Mouse (Mus musculus) frontal cortex, adult 2 months (tissue): ENCODE measurements around the gene Baz2b. TPM values are rescaled to one million over a fixed set of nuclear protein-coding genes. Genes with fewer than 3 reads are reported as not detected.
A peak's percentile ranks its signal among the peaks of the same experiment; 100 is the strongest.
"Not testable (repeated sequence)": the region's sequence is repeated elsewhere in the genome, so short reads cannot be mapped to it uniquely, and the experiment has no call there.

Experiments used
- DNase-seq, 2 experiments: peaks; one replicate each; pipeline ENCODE4 v3.0.0; 2022; ENCODE audit warnings: low spot score in 1 of 2; ENCODE audit errors: extremely low spot score in 1 of 2
- polyA plus RNA-seq: library from polyadenylated mRNA; depleted of rRNA; stranded (reverse); fragments of >200 nt; gene quantifications from 2 replicates; pipeline ENCODE4 v1.2.3, GENCODE M21; 2012

The Baz2b gene
- polyA plus RNA-seq, 1 experiment, result 34.7 TPM

DNA sequence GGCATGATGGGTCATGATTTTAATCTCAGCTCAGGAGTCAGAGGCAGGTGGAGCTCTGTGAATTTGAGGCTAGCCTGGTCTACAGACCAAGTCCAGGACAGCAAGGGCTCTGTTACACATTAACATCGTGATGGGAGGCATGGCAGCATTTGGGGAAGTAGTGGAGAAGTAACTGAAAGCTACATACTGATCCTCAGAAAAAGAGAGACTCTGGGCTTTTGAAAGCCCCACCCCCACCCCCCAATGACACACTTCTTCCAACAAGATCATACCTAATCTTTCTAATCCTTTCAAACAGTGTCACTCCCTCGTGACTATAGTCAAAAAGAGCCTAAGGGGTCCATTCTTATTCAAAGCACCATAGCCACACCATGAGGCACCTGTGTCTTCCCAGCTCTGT lies 73.8 kb downstream of the Baz2b start:
- DNase-seq, result no peak

GRCm38 (mm10) chr2:60134958-60135357 lies 74.7 kb downstream of the Baz2b start:
- not testable (repeated sequence) for DNase-seq

DNA sequence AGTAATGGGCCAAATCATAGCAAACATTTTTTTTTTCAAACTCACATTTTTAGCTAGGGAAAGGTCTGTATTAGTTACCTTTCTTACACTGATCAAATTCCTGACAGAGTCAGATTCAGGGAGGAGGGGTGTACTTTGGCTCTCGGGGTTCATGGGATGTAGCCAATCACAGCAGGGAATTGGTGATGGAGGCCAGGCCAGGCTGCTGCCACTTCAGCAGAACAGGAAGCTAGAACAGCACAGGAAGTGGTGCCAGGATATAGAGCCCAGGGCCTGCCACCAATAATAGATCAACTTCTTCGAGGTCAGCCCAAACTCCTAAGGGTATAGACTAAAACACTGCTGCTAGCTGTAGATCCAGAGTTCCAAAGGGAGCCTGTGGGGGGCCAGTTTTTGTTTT lies 76.6 kb downstream of the Baz2b start:
- DNase-seq, result no peak

GRCm38 (mm10) chr2:60132269-60133042 lies 77.2 kb downstream of the Baz2b start:
- DNase-seq, result peak in 1 of 2 experiments; percentile 13

- DNase-seq, result no peak
These were observed 81.0 kb downstream of the Baz2b start for GRCm38 (mm10) chr2:60128631-60129030.

GRCm38 (mm10) chr2:60126831-60127230 lies 82.8 kb downstream of the Baz2b start:
- no peak for DNase-seq

GRCm38 (mm10) chr2:60126292-60126691 lies 83.3 kb downstream of the Baz2b start:
- no peak for DNase-seq

DNA sequence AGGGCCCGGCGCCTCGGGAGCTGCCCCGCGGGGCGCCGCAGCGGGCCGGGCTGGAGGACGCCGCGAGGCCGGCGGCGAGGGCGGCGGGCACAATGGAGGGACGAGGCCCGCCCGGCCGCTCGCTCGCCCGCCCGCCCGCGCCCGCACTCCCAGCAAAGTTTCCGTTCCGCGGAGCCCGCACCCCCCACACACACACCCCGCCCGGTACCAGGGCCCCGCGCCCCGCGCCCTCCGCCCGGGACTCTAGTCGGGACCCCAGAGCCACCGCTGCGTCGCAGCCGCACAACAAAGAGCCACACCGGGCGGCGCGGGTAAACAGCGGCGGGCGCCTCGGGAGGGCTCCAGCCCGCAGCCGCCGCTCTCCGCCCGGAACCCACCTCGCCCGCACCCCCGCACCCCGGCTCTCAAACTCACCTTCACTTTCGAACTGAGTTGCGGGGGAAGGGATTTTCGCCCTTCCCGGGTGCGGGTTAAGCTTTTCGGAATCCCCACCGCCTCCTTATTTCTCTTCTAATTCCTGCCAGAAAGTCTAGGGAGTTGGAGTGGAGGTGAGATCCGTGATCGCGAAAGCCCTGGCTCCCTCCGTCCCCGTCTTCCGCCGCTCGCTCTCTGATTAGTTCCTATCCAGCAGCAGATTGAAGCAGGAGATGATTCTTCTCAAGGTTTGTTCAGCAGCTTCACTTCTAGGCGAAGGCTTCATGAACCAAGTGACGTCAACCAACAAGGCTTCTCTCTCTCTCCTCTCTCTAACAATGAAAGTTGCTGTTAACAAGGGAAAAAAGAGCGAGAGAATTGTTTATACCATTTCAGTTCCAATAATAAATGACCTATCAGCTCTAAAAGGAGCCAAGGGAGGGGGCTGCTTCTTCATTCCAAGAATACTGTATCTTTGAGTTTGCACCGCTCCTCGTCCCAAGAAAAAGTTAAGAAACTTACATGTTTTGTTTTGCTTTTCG lies 84.3 kb downstream of the Baz2b start:
- peak in 1 of 2 experiments; percentile 59 for DNase-seq

DNA sequence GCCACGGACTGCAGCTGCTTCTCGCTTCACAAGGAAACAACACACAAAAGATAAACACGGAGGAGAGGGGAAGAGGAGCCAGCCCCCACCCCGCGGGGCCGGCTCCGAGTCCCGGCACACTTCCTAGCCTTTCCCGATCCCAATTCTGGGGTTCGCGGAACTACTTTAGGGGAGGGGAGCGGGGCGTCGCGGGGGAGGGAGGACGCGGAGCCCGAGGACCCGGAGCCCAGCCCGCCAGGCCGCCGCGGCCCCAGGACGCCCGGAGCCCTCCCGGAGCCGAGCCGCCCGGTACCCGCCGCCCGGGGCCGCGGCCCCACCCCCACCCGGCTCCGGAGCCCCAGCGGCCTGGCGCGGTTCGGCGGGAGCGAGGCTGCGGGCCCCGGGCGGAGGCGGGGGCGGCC lies 85.0 kb downstream of the Baz2b start:
- DNase-seq, result no peak

- DNase-seq, result peak in 1 of 2 experiments; percentile 26
These were observed 85.6 kb downstream of the Baz2b start for GRCm38 (mm10) chr2:60123911-60124647.

GRCm38 (mm10) chr2:60123061-60123874 lies 86.4 kb downstream of the Baz2b start:
- no peak for DNase-seq

DNA sequence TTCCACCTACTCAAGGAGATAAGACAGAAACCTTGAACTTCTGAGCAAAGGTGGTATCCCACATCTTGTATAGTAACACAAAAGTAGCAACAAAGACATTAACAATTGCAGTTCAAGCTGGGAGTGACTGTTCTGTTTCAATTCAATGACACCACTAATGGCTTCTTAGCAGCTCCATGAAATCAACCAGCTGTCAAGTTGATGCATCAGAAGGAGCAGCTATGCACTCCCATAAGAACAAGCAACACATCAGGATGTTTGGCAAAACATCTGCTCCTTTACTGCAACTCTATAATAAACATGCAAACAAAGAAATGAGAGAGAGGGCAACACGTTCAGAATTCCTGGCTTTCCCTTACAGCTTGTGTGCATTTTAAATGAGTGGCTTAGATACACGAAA lies 87.5 kb downstream of the Baz2b start:
- DNase-seq, result no peak

DNA sequence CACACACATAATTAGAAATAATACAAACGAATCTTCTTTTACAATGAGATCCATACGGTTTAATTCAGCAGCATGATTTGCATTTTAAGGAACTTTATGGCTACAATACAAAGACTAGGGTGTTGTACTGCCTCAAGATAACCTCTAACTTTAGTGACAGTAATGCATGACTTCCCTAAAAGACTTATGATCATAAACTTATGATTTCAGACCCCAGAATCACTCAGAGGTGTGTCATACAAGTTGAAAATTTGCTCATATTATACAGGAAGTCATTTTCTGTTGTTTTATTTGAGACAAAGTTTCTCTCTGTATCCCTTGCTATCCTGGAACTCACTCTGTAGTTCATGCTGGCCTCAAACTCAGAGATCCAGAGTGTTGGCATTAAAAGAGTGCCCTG lies 89.0 kb downstream of the Baz2b start:
- no peak for DNase-seq

DNA sequence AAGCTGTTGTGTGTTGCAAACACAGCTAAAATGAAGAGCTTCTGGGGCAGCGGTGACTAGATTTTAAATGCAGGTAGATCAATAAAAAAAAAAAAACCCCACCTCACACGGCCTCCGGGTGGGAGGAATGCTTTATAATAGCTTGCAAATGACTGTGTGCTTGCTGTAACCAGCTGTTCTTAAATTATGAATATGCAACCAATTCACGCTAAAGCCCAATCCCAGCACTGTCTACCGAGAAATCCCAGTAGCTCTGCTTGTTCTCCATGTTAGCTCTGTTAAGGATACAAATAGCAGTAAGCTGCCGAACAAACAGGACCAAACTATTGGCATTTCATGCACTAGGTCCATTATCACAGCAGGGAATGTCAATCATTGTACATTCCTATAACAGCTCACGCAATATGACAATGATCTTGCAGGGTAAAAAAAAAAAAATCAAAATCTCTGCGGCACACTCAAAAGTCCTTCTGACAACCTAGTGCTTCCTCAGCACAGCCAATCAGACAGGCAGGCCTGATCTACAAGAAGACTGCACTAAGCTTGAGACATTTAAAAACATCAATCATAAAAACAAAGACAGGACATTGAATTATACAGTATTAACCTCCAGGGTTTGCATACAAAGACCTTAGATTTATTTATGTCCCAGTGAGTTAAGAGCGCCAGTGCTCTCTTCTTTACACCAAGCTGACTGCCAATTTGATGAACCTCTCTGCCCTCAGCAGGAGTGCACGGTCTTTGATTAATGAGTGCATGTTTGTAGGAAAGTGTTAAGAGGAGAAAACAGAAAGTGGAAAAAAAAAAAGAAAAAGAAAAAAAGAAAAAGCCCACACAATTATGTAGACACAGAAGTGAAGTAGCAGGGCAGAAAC lies 90.7 kb downstream of the Baz2b start:
- peak in 1 of 2 experiments; percentile 13 for DNase-seq

GRCm38 (mm10) chr2:60117867-60118266 lies 91.8 kb downstream of the Baz2b start:
- DNase-seq, result peak in 1 of 2 experiments; percentile 21

DNA sequence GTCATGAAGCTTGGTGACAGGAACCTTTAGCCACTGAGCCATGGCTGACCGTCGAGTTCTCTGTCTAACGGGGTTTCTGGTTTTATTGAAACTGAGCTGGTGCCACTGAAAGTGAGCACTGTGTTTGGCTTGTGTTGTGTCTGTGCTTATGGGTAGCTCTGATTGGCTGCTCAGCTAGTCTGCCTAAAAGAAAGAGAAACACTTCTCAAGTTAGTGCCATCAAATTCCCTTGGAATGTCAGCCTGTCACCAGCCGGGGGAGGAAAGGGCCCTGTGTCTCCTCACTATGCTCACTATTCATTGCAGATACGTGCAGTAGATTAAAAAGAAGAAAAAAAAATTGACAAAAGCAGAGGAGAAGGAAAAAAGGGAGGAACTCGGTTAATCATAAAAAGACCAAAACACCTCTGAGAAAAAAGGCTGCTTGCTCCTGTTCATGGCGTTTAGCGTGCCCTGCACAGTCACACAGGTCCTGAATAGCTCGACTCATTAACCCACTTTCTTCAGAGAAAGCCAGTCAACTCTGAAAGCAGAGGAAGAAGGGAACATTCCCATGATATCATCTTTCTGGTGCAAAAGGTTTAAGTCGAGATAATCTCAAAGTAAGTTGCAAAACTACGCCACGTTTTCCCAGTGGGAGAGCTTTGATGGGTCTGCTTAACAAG lies 93.6 kb downstream of the Baz2b start:
- DNase-seq, result no peak

DNA sequence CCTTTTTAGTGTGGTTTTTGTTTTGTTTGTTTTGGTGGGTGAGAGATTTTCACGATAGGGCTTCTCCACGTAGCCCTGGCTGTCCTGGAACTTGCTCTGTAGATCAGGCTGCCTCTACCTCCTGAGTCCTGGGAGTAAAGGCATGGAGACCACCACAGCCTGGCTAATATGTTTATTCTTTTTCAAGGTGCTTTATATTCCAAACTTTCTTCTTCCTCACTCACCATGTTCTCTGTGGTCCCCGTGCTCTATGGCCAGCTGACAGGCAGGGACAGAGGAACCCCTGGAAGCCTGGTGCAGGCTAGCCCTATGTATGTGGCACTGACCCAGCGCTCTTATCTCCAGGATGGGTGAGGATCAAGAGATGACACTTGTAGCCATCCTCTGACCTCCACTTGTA lies 94.7 kb downstream of the Baz2b start:
- DNase-seq, result no peak
